Mouse (Mus musculus): ENCODE data around the gene Pex11a. TPM values are rescaled to one million over a fixed set of nuclear protein-coding genes. Genes with fewer than 3 reads are reported as not detected.

Gene Pex11a
- polyA plus RNA-seq, 1 experiment from 2014 or later, result 5.7 TPM

DNA sequence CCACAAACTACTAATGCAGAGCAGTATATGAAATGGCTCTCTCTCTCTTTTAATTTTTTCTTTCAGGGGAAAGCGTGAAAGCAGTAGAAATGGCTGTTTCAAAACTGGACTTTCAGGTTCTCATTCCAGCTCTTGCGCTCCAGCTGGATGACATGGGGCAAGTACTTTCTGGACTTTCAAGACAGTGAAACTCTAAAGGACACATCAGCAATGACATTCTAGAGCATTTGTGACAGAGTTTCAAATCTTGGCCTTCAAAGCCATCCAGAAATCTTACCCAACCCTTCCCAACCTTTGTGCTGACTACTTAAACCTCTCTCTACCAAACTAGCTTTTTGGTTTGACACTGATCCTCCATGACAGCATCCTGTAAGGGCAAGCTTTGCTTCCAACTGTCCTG, 4.0 kb downstream of the Pex11a start:
- no peak for DNase-seq (ENCODE audit: low spot score)

DNA sequence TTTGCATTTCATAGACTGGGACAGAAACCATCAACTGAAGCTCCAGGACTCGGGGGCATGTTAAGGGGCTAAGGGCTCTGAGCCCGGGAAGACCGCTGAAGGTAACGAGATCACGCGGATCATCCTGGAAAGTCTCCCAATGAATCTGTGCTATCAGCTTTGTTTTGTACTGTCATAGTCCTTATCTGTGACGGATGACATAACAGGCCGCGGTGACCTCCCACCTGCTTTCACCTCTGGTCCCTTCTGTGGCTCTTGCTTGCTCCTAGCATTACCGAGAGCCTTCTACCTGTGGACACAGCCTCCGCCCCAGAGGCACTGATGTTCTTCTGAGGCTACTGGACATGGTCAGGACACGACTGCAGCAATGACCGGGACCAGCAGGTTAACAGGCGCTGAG, 6.4 kb downstream of the Pex11a start:
- no peak for DNase-seq (ENCODE audit: low spot score)

DNA sequence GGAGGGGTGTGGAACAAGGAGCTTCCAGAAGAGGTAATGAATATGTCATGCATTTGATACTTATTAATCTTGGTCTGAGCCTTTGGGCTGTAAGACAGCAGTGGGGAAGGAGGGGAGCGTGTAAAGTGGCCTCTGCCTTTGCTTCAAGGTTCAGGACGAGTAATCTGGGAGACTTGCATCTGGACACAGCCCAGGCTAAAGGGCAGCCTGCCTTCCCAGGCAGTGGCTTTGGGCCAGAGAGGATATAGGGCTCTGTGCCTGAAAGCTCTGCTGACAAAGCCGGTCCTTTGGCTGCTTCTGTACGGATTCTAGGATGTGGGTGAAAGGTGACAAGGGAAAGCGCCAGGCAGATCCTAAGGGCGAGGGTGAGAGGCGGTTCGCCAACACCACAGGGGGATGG, 8.4 kb downstream of the Pex11a start:
- no peak for DNase-seq (ENCODE audit: low spot score)

DNA sequence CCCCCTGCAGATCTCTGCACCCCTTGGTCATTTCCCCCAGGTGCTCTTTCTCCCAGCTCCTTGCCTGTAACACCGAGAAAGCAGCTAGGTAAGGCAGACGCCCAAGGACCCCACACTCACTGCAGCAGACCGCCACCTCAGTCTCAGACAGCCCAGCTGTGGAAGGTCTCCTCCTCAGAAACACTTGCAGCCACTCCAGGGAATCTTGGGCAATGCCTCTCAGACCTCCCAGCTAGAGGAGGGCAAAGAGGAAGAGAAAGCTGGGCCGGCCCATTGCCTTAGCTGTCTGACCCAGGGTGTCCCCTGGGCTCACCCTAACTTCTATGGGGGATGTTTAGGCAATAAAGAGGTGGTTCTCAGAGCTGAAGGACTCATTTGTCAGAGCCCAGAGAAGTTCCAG, 10.3 kb downstream of the Pex11a start, which contains the start of gene Plin1:
TSS of gene Plin1 (minus strand) at position 282 of the 400 bp plus-strand sequence.
- DNase-seq (ENCODE audit: low spot score), result no peak

DNA sequence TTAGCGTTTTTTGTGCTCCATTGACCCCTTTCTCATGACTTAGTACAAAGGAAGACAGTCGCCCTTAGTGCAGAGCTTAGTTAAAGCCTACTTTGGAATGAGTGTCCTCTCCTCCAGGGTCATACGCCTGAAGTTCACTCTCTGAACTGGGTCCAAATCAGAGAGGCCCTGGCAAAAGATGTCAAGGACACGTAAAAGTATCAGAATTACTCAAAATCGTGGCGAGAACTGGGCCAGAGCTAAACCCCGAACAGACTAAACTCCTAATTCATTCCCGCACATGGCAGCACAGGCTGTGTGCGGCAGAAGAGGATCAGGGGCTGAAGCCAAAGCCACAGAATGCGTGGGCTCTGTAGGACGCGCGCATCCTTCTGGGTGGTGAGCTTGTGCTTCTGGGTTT, 11.5 kb downstream of the Pex11a start:
- no peak for DNase-seq (ENCODE audit: low spot score)

DNA sequence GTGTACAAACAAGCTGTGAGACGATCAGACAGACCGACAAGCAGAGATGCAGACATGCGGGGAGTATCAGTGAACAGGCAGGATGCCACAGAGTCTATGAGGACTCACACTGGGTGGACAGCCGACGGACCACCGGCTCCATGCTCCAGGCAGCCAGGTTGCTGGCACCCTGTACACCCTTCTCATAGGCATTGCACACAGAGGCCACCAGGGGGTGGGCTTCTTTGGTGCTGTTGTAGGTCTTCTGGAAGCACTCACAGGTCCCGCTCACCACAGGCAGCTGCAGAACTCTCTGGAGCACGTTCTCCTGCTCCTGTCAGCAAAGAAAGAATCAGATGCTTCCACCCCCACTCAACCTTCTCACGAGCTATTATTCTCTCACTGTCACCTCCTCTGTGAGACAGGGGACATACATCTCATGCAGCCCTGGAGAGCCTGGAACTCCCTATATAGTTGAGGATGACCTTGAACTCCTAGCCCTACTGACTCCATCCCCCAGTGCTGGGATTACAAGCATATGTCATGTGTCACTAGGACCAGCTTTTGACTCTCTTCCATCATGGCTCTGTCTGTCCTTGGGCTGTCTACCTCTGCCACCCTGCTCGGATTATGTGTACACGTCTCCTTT, 13.1 kb downstream of the Pex11a start:
- DNase-seq (ENCODE audit: low spot score), result peak; percentile 23

DNA sequence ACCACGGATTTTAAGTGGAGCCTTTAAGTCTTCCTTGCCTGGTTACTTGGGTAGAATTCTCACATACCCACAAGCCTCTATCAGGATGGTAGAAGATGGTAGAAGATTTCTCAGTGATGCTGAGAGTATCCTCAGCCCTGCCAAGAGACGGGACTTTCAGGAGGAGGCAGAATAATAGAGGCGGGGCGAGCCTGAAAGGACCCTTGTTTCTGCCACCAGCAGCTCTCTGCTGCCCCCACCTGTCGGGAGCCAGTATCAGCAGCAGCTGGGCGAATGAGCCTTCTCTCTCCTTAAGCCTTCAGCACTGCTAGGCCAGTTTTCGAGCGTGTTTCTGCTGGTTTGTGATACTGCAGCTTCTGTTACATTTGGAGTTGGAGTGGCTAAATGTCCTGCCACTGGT, 13.8 kb downstream of the Pex11a start:
- peak; percentile 66 for DNase-seq (ENCODE audit: low spot score)

DNA sequence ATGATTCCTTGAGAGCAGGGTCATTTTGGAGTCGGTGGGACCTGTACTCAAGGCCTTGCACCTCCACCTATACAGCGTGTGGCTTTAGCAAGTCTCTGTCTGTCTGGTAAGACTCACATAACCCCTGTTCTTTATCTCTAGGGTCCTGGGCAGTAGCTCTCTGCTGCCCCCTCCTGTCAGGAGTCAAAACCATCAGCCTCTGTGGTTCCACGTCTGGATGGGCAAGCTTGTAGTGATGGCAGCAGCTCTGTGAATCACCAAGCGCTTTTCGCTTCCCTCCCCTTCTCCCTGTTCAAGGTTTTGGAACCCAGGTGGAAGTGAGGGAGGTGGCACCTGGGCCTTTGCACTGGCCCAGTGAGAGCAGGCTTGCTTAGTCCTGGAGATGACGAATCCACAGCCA, 14.7 kb downstream of the Pex11a start:
- peak; percentile 81 for DNase-seq (ENCODE audit: low spot score)

DNA sequence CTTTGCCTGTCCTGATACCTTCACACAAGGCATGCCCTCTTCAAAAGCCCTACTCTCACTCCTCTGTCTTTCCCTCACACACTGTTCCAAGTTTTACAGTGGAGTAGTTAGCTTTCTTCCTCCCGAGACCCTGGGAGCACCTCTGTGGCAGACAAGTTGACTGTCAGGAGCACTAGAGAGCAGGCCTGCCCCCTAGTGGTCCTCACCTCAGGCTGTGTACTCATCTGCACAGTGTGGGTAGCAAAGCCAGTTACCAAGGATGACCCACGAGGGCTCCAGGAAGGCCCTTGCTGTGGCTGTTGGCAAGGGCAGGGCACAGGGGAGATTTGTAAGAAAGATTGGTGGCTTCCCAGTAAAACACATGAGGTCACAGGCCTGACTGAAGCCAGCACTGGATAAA, 15.8 kb downstream of the Pex11a start:
- peak; percentile 56 for DNase-seq (ENCODE audit: low spot score)

DNA sequence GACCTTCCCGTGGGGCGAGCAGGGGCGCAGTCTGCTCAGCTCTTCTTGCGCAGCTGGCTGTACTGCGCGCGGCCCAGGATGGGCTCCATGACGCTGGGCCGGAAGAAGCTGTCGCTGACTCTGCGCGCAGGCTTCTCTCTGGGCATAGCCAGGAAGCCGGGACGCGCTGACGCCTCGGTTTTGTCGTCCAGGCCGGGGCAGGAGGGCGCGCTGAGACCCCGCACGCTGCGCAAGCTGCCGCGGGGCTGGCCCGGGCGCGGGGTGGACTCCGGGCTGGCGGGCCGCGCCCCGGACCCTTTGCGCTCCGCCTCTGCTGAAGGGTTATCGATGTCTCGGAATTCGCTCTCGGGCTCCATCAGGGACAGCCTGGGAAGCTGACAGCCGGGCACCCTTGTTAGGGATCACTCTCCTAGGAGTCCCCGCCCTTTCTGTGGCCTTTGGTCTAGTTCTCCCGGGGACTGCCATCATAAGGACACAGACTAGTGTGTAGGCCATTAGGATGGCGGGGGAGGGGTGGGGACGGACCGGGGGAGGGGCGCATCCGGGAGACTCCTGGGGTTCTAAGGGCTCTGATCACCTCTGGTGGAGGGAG, 21.4 kb downstream of the Pex11a start:
- peak; percentile 80 for DNase-seq (ENCODE audit: low spot score)

DNA sequence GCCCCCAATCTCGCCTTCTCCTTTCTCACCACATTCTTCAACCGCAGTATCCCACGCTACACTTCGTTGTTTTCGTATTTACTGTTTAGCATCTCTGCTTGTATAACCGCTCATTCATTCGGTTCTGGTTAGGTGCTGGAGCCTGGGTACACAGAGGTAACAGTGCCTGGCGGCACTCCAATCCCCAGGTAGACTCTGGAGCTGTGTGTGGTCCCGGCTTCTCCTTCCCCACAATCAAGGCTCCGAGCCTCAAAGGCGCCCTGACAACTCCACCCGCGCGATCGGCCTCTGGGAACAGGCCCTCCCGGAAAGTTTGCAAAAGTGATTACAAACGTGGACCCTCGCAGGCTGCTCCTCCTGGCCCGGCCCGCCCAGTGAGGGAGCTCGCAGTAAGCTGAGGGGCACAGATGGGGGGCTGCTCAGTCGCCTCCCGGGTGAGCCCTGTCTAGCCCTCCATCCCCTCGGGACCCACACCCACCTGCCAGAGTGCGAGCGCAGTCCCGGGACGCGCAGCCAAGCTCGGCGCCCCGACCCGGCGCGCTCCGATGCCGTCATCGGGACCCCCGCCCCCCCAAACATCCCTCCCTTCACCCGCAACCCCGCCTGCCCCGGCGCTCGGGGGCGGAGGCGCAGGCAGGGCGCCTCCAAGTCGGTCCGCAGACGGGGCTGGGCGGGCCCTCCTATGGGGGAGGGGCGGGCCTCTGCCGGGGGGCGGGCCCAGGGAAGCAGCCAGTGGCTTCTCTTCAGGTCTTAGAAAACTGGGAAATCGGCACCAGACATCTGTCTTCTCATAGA, 27.5 kb downstream of the Pex11a start, which contains the start of gene Kif7:
TSS of gene Kif7 (minus strand) at position 534 of the 795 bp plus-strand sequence.
- peak; percentile 87 for DNase-seq (ENCODE audit: low spot score)

DNA sequence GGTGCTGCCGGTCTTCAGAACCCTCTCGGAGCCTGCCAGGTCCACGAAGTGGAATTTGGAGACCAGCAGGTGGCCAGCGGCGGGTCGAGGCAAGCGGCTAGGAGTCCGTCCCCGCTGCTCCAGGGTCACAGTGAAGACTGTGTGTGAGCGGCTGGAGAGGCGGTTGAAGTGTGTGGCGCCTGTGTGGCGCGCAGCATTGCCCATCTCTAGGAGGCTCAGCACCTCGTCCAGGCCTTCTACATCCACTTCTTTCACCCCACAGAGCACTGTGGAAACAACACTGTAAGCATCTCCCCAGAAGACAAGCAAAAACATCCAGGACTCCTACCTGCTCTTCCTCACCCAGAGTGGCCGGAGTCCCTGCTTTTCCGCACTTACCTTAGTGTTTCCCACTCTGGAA, 32.1 kb downstream of the Pex11a start:
- DNase-seq (ENCODE audit: low spot score), result no peak

DNA sequence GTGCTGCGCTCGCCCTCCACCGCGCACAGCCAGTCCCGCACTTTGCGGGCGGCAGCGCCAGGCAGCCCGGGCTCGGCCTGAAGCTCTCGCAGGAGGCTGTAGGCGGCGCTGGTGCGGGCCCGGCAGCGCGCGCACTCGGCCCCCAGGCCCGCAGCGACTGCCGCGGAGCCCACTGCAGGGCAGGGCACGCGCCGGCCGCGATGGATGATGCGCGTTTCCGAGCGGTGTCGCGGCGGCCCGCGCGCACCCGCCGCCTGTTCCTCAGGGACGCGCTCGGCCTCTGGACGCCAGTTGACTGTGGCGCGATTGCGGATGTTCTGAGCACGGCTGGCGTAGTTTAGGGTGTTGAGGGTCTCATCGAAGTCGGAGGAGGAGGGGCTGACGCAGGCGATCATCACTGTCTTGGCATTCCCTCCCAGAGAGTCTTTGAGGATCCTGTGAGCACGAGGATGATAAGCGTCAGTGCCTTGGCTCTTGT, 32.8 kb downstream of the Pex11a start:
- DNase-seq (ENCODE audit: low spot score), result peak; percentile 52

DNA sequence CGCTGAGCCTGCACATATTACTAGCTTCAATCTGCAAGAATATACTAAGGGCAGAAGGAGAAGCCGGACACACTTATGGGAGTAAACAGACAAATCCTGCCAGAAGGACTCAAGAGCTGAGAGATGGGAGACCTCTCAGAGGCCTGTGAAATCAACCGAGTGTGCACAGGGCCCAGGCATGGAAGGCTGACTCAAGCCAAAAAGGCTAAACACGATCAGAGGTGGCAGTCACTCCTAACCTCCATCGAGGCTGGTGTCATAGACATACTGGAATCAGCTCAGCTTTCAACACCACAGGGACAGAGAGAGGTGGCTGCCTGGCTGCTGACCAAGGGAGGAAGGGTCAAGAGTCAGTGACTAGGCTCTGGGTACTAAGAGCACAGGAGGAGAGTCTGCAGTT, 37.7 kb downstream of the Pex11a start:
- no peak for DNase-seq (ENCODE audit: low spot score)

DNA sequence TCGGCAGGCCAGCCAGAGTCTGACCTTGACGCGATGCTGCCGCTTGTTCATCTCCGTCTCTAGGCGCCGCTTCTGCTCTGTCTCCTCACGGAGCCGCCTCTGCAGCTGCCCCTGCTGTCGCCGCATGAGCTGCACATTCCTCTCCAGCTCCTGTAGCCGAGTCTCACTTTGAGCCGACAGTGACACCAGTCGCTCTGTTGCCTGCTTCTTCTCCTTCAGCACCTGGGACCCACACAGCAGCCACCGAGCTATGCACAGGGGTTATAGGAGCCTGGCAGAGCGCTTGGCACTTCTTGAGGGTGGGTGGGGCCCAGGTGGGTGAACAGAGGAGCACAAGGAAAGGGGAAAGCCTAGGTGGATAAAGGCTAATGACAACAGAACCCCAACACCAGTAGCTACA, 40.2 kb downstream of the Pex11a start:
- no peak for DNase-seq (ENCODE audit: low spot score)

DNA sequence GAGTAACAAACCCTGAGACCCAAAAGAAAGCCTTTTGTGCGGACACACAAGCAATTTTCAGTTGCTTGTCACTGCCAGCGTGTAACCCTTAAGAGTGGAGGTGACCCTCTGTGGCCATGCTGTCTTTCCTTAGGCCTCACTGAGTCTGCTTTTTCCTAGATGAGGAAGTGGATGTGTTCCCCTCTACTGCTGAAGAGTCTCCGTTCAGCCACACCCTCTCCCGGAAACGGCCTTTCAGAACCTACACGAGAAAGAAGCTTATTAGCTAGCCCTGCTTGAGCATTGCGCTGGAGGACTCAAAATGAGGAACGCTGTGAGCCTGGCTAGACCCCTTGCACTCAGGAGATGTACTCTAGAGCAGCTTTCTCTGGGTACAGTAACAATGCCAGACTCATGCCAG, 46.4 kb downstream of the Pex11a start:
- DNase-seq (ENCODE audit: low spot score), result no peak

Other genes starting within 250 kb of the Pex11a start
- 0.57 and 0.82 TPM in 2 replicates for gene Rhcg, start 125.5 kb downstream of the Pex11a start, polyA plus RNA-seq (2015; fragmentation: Nextera tagmentation; extraction: Ambion mirVana)
- gene Ticrr, start 82.9 kb downstream of the Pex11a start, polyA plus RNA-seq (2015; fragmentation: Nextera tagmentation; extraction: Ambion mirVana), result 6.0 and 7.2 TPM in 2 replicates
- 2.2 and 2.5 TPM in 2 replicates for gene Kif7, start 27.4 kb downstream of the Pex11a start, polyA plus RNA-seq (2015; fragmentation: Nextera tagmentation; extraction: Ambion mirVana)
- gene Plin1, start 10.2 kb downstream of the Pex11a start, polyA plus RNA-seq (2015; fragmentation: Nextera tagmentation; extraction: Ambion mirVana), result 1.1 TPM in 1 of 2 replicates, not detected in the other
- 0.13 and 0.31 TPM in 2 replicates for gene Wdr93, start within 50 bp of the Pex11a start, polyA plus RNA-seq (2015; fragmentation: Nextera tagmentation; extraction: Ambion mirVana)
- 0.14 TPM in 1 of 2 replicates, not detected in the other for gene Mesp1, start 50.7 kb upstream of the Pex11a start, polyA plus RNA-seq (2015; fragmentation: Nextera tagmentation; extraction: Ambion mirVana)
- 0.09 and 0.10 TPM in 2 replicates for gene Mesp2, start 67.6 kb upstream of the Pex11a start, polyA plus RNA-seq (2015; fragmentation: Nextera tagmentation; extraction: Ambion mirVana)
- 3.6 and 5.0 TPM in 2 replicates for gene Anpep, start 117.9 kb upstream of the Pex11a start, polyA plus RNA-seq (2015; fragmentation: Nextera tagmentation; extraction: Ambion mirVana)
- 20.7 and 23.7 TPM in 2 replicates for gene Ap3s2, start 177.5 kb upstream of the Pex11a start, polyA plus RNA-seq (2015; fragmentation: Nextera tagmentation; extraction: Ambion mirVana)
- gene Arpin, start 192.2 kb upstream of the Pex11a start, polyA plus RNA-seq (2015; fragmentation: Nextera tagmentation; extraction: Ambion mirVana), result 10.0 and 11.3 TPM in 2 replicates